Mouse (Mus musculus): ENCODE data around the gene Hsdl1.

GRCm38 (mm10) chr8:119604996-119605395 is 30.0 kb upstream of the Hsdl1 start, which contains the start of gene Taf1c:
- TF ChIP-seq CTCF (IDR thresholded peaks at IDR 0.05; ENCODE audit: borderline replicate concordance, control insufficient read depth, extremely low read depth, insufficient read depth, low read length, poor library complexity) (peak; percentile 85), POLR2A (IDR thresholded peaks at IDR 0.05; ENCODE audit: control insufficient read depth, extremely low read depth, insufficient read depth, low read length, poor library complexity) (peak; percentile 67)
